Mouse (Mus musculus) heart, postnatal 0 days (tissue): ENCODE measurements at regions not wholly inside any gene's neighbourhood (a gene's known extent, or its start where the extent isn't known, plus 50 kb on each side); places are given as distances from the start of the nearest gene placed in this dataset.

ENCODE experiments used
- ATAC-seq: fragments of 200-750 bp; cut with Nextera tagmentation; 2 replicates; pipeline ENCODE4 v1.8.0; 2017; ENCODE audit warnings: low read depth, moderate number of reproducible peaks, moderate library complexity; ENCODE audit not compliant: insufficient read depth
- DNase-seq: peaks from one replicate; pipeline ENCODE4 v3.0.0-alpha.2; 2016; ENCODE audit warnings: low spot score
- H3K27ac ChIP-seq: fragments of 300-500 bp; sonication (generic); 2 replicates; pipeline ENCODE4 v1.5.1; 2014; ENCODE audit warnings: low read depth, mild to moderate bottlenecking
- H3K27me3 ChIP-seq: fragments of 300-500 bp; sonication (generic); 2 replicates; pipeline ENCODE4 v1.6.1; 2014; ENCODE audit warnings: low read length, mixed read lengths; ENCODE audit not compliant: control insufficient read depth, insufficient read depth
- H3K36me3 ChIP-seq: fragments of 300-500 bp; sonication (generic); replicated peaks from 2 replicates; pipeline ENCODE4 v1.6.1; 2014; ENCODE audit warnings: low read length, mixed read lengths; ENCODE audit not compliant: control insufficient read depth, insufficient read depth
- H3K4me1 ChIP-seq: fragments of 300-500 bp; sonication (generic); 2 replicates; pipeline ENCODE4 v1.6.1; 2014; ENCODE audit warnings: antibody characterized with exemption; ENCODE audit not compliant: control insufficient read depth, insufficient read depth
- H3K4me2 ChIP-seq: fragments of 300-500 bp; sonication (generic); 2 replicates; pipeline ENCODE4 v1.6.1; 2014; ENCODE audit warnings: low read depth, mild to moderate bottlenecking, low read length, moderate library complexity
- H3K4me3 ChIP-seq: fragments of 300-500 bp; sonication (generic); 2 replicates; pipeline ENCODE4 v1.5.1; 2014; ENCODE audit warnings: low read depth, low read length
- H3K9ac ChIP-seq: fragments of 300-500 bp; sonication (generic); replicated peaks from 2 replicates; pipeline ENCODE4 v1.6.1; 2014; ENCODE audit warnings: low read depth, low read length, mixed read lengths
- H3K9me3 ChIP-seq: fragments of 300-500 bp; sonication (generic); replicated peaks from 2 replicates; pipeline ENCODE4 v1.6.1; 2016; ENCODE audit warnings: low read length; ENCODE audit not compliant: control insufficient read depth
- CTCF ChIP-seq: IDR thresholded peaks from 2 replicates; pipeline ENCODE4 v1.5.1; 2016; ENCODE audit warnings: antibody characterized with exemption, control low read depth, low read depth
- EP300 ChIP-seq: IDR thresholded peaks from 2 replicates; pipeline ENCODE4 v1.6.1; 2016; ENCODE audit warnings: antibody characterized with exemption, low read depth
- WGBS: fragments of 180-500 bp; shearing (Covaris S2); extraction: QIAGEN DNeasy Blood & Tissue Kit; methylation state at CpG from one replicate; pipeline ENCODE4 v1.1.7; 2014; 5-methylcytosine and 5-hydroxymethylcytosine counted together

DNA sequence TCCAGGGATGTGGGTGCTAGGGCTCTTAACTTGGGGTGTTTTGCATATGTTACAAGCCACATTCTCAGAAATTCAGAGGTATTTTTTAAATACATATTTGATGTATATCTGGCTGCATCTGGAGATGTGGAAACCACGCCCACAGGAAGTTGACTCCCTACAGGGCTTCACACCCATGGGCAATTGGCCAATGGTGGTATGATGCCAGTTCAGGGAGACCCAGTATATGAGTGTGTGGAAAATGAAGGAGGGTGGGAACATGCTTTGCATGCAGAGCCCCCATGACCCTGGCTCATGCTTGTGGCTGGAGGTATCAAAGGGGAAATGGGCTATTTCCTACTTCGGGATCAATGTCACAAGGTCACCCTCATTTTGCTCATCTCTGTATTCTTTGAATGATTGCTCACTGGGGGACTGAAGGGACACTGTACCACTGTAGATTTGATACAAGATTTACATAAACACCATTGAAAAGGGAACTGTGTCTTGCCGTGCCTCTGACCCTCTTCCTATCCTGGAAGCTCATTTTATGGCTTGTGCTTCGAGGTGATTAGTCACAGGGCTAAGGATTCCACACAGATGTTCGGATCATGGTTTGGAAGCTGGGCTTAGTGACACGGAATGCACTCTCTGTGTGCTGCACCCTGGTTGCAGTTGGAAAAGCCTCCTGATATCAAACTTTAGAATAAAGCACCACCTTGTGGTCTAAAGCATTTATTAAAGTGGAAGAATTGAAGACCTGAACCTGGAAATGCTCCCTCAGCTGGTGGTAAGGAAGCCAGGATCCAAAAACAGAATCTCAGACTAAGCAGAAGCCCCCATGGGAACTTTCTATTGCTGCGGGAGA lies 56.8 kb upstream of the Edn1 start:
- peak; percentile 68 for ATAC-seq
- H3K9ac ChIP-seq, result no peak overlapping the region

DNA sequence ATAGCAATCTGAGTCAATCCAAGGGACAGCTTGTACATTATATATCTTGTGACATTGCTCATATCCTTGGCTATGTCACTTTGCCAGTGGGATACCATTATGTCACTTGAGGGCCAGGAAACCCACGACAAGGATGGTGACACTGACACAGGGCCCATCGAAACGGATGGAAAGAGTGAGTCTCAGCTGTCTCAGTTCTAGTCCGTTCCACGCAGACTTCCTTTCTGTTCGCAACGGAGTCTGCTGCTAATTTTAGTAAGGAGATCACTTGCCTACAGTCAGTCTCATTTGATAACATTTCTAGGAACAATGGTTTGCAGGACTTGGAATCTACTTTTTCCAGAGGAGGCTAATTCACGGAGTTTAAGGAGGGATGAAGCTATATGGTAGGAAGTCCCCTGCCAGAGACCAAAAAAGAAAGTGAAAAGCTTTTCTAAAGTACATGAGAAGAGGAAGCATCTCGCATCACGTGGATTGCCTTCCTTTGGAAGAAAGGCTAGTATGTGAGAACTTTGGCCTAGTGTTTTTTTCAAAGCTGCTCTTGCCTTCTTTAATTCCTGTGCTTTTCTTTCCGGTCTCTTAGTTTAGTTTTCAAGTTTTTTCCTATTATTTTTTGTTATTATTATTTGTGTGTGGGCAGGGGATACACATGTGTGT lies 55.4 kb upstream of the Edn1 start:
- H3K4me1 ChIP-seq, result peaks cover 19% of the 10 kb centered on the region; the same call in 1 of the 2 replicates
- peak overlapping the region; percentile 25; the same call in 1 of the 2 replicates for H3K9ac ChIP-seq
- DNase-seq (peak; percentile 49), ATAC-seq (no peak)
- 15% methylated on average over 11 of the region's 11 CpGs for WGBS
- H3K4me3 ChIP-seq, result peak overlapping the region; percentile 17; the same call in 1 of the 2 replicates
- H3K27me3 ChIP-seq, result no peaks in the 10 kb centered on the region
- peak overlapping the region; percentile 42 for H3K4me2 ChIP-seq
- H3K36me3 ChIP-seq, result no peaks in the 10 kb centered on the region
- TF ChIP-seq CTCF (no peak), EP300 (no peak)
- no peaks in the 10 kb centered on the region for H3K9me3 ChIP-seq
- peak overlapping the region; percentile 52 for H3K27ac ChIP-seq

More for the DNA sequence above, 56.8 kb upstream of the Edn1 start:
- H3K27me3 ChIP-seq, result no peaks in the 10 kb centered on the region
- no peak overlapping the region for H3K27ac ChIP-seq
- peak; percentile 86 for DNase-seq
- WGBS, result 33% methylated on average over 7 of the region's 7 CpGs
- no peak overlapping the region for H3K4me2 ChIP-seq
- no peak overlapping the region for H3K4me3 ChIP-seq
- H3K36me3 ChIP-seq, result no peaks in the 10 kb centered on the region
- H3K4me1 ChIP-seq, result peaks cover 19% of the 10 kb centered on the region; the same call in 1 of the 2 replicates
- H3K9me3 ChIP-seq, result no peaks in the 10 kb centered on the region
- TF ChIP-seq CTCF (peak; percentile 72), EP300 (no peak)
